Mouse (Mus musculus) myocyte (in vitro differentiated cells): ENCODE results near the gene Mrpl42. TPM values are rescaled to one million over a fixed set of nuclear protein-coding genes. Genes with fewer than 3 reads are reported as not detected.
A peak's percentile ranks its signal among the peaks of the same experiment; 100 is the strongest.
"Not testable (repeated sequence)": the region's sequence is repeated elsewhere in the genome, so short reads cannot be mapped to it uniquely, and the experiment has no call there.

Experiments
- H3K27me3 ChIP-seq: one replicate; pipeline ENCODE4 v1.6.1; 2011; ENCODE audit not compliant: control insufficient read depth, insufficient read depth, insufficient read length
- H3K36me3 ChIP-seq: one replicate; pipeline ENCODE4 v1.6.1; 2011; ENCODE audit not compliant: control insufficient read depth, insufficient read depth
- H3K4me2 ChIP-seq: one replicate; pipeline ENCODE4 v1.6.1; 2011; ENCODE audit warnings: low read depth, control low read depth
- H3K4me3 ChIP-seq: one replicate; pipeline ENCODE4 v1.5.1; 2011; ENCODE audit warnings: mild to moderate bottlenecking, control low read depth, moderate library complexity
- H3K79me2 ChIP-seq: one replicate; pipeline ENCODE4 v1.6.1; 2011; ENCODE audit not compliant: control insufficient read depth, insufficient read depth
- H3ac ChIP-seq: one replicate; pipeline ENCODE4 v1.6.1; 2011; ENCODE audit not compliant: control insufficient read depth, insufficient read length
- CEBPB ChIP-seq: IDR thresholded peaks from 2 replicates; pipeline ENCODE4 v1.6.1; 2011; ENCODE audit warnings: mild to moderate bottlenecking, moderate library complexity; ENCODE audit not compliant: poor library complexity, insufficient read depth, severe bottlenecking
- E2F4 ChIP-seq: IDR thresholded peaks from one replicate; pipeline ENCODE4 v1.6.1; 2011; ENCODE audit warnings: mild to moderate bottlenecking, control low read depth, moderate library complexity; ENCODE audit not compliant: insufficient read depth
- MAX ChIP-seq: IDR thresholded peaks from one replicate; pipeline ENCODE4 v1.6.1; 2011; ENCODE audit warnings: low read depth, mild to moderate bottlenecking, control low read depth
- MYOD1 ChIP-seq, 3 experiments: IDR thresholded peaks; one replicate each; pipeline ENCODE4 v1.6.1; 2011; ENCODE audit warnings: control low read depth in 2 of 3, low read depth in 2 of 3, mild to moderate bottlenecking in 2 of 3, moderate library complexity in 1 of 3; ENCODE audit not compliant: insufficient read length in 2 of 3, control insufficient read depth in 1 of 3
- MYOG ChIP-seq, 3 experiments: IDR thresholded peaks; one replicate each; pipeline ENCODE4 v1.6.1; 2011; ENCODE audit warnings: control low read depth in 2 of 3, low read depth in 2 of 3, mild to moderate bottlenecking in 2 of 3; ENCODE audit not compliant: insufficient read length in 2 of 3, control insufficient read depth in 1 of 3, insufficient read depth in 1 of 3
- POLR2A ChIP-seq: IDR thresholded peaks from one replicate; pipeline ENCODE4 v1.6.1; 2011; ENCODE audit warnings: low read depth, mild to moderate bottlenecking, control low read depth, moderate library complexity; ENCODE audit not compliant: insufficient read length
- POLR2AphosphoS2 ChIP-seq: IDR thresholded peaks from one replicate; pipeline ENCODE4 v1.6.1; 2011; ENCODE audit warnings: low read depth, control low read depth; ENCODE audit not compliant: insufficient read length
- REST ChIP-seq: IDR thresholded peaks from one replicate; pipeline ENCODE4 v1.6.1; 2011; ENCODE audit warnings: mild to moderate bottlenecking, control low read depth, moderate library complexity; ENCODE audit not compliant: insufficient read depth, insufficient read length
- SRF ChIP-seq: IDR thresholded peaks from one replicate; pipeline ENCODE4 v1.6.1; 2011; ENCODE audit warnings: low read depth; ENCODE audit not compliant: control insufficient read depth, insufficient read length
- TCF12 ChIP-seq: IDR thresholded peaks from one replicate; pipeline ENCODE4 v1.6.1; 2011; ENCODE audit warnings: mild to moderate bottlenecking, control low read depth; ENCODE audit not compliant: poor library complexity, insufficient read depth, severe bottlenecking
- TCF3 ChIP-seq: IDR thresholded peaks from one replicate; pipeline ENCODE4 v1.6.1; 2011; ENCODE audit warnings: low read depth, control low read depth; ENCODE audit not compliant: insufficient read length
- USF1 ChIP-seq: IDR thresholded peaks from one replicate; pipeline ENCODE4 v1.6.1; 2011; ENCODE audit warnings: low read depth, mild to moderate bottlenecking, control low read depth, moderate library complexity
- polyA plus RNA-seq: library from polyadenylated mRNA; unstranded; fragments of >200 nt; fragmentation: generic; extraction: Trizol; gene quantifications from one replicate; pipeline ENCODE4 v1.2.1, GENCODE M21; 2012; ENCODE audit warnings: missing spikeins

Mrpl42 gene
- 177 TPM for polyA plus RNA-seq

DNA sequence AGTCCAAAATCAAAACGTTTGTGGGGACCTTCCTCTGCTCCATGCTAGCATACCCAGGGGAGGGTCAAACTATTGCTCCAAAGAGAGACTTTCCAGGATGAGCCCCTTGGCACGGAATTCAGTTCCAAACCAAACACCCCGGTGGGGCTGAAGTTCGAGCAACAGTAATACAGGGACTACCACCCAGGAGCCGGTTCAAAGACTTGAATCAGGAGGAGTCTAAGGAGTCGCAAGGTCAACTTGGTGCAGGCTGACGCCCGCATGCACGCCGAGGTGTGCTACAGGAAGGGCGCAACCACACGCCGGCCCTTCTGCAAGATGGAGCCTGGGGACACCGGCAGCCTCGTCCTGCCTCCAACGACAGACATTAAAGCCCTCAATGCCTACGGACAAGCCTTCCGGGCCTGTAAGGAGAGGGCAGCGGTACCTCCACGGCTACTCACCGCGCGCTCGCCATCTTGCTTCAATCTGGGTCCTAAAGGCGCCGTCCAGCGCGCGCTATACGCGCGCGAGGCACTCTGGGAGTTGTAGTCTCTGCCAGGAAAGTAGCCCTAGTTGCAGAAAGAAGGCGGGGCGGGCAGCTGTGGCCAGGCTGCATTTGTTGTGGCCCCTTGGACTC, at the start of gene Mrpl42:
Gene Mrpl42 (minus strand): TSS at position 478 of the 619 bp plus-strand sequence.
- no peaks in the 10 kb centered on the region for H3K27me3 ChIP-seq
- H3K36me3 ChIP-seq, result peaks cover 4% of the 10 kb centered on the region
- peaks cover 21% of the 10 kb centered on the region for H3K79me2 ChIP-seq
- peak within 1 kb of the TSS; percentile 25 for H3ac ChIP-seq
- H3K4me2 ChIP-seq, result peak within 1 kb of the TSS; percentile 79
- TF ChIP-seq USF1 (no peak), E2F4 (peak; percentile 52), POLR2AphosphoS2 (peak; percentile 90), MYOD1 (IDR thresholded peaks at IDR 0.05; ENCODE audit: control insufficient read depth in 1 of 3, insufficient read length in 2 of 3, low read depth in 2 of 3) (peak in 2 of 3 experiments; percentile 4 to 27), REST (no peak), POLR2A (peak; percentile 90), MAX (no peak), CEBPB (no peak), TCF3 (no peak), MYOG (IDR thresholded peaks at IDR 0.05; ENCODE audit: control insufficient read depth in 1 of 3, insufficient read depth in 1 of 3, insufficient read length in 2 of 3, low read depth in 2 of 3) (peak in 2 of 3 experiments; percentile 21 to 46), TCF12 (no peak), SRF (no peak)
- peak within 1 kb of the TSS; percentile 54 for H3K4me3 ChIP-seq

DNA sequence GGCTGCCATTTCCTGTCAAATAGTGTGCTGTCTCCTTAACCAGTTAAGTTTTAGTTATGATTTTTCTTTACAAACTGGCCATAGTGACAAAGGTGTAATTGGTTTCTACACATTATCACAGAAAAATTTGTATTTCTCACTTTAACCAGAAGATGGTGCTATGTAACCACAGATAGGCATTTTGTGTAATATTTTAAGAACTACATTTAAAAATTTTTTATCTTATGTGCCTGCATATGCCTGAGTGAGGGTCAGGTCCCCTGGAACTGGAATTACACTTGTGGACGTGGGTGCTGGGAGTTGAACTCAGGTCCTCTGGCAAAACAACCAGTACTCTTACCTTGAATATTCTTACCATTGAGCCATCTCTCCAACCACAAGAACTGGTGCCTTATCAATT, 48.8 kb upstream of the Mrpl42 start:
- H3K36me3 ChIP-seq, result peaks cover 29% of the 10 kb centered on the region
- no peaks in the 10 kb centered on the region for H3K27me3 ChIP-seq
- no peak for TF ChIP-seq CEBPB
- no peak for TF ChIP-seq MAX
- TF ChIP-seq POLR2AphosphoS2, result no peak
- no peak for TF ChIP-seq SRF
- no peak for TF ChIP-seq TCF3
- TF ChIP-seq TCF12, result no peak
- no peak for TF ChIP-seq USF1
- no peak for TF ChIP-seq MYOG (IDR thresholded peaks at IDR 0.05; ENCODE audit: control insufficient read depth in 1 of 3, insufficient read depth in 1 of 3, insufficient read length in 2 of 3, low read depth in 2 of 3)
- TF ChIP-seq MYOD1 (IDR thresholded peaks at IDR 0.05; ENCODE audit: control insufficient read depth in 1 of 3, insufficient read length in 2 of 3, low read depth in 2 of 3), result no peak
- TF ChIP-seq REST, result no peak
- no peak for TF ChIP-seq E2F4
- TF ChIP-seq POLR2A, result no peak
- no peak overlapping the region for H3K4me2 ChIP-seq
- no peak overlapping the region for H3K4me3 ChIP-seq
- H3K79me2 ChIP-seq, result peaks cover 42% of the 10 kb centered on the region
- H3ac ChIP-seq, result no peak overlapping the region

DNA sequence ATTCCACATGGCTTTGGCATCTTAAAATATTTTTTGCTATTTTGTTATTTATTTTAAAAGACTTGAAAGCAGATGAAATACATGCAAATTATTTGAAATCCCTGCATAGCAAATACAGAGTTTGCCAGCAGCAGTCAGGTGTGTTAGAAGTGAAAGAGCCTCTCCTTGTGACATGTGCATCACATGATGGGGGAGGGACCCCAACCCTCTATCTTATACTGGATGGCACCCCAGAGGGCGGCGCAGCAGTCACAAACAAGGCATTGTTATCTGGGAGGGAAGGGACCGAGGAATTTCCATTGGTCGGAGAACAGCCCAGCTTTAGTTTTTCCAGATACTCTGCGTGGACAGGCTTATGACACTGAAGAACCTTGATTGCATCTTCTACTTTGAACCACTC, 47.3 kb upstream of the Mrpl42 start:
- not testable (repeated sequence) for H3K4me3 ChIP-seq, H3K4me2 ChIP-seq, H3K27me3 ChIP-seq, H3ac ChIP-seq
- peaks cover 27% of the 10 kb centered on the region for H3K79me2 ChIP-seq
- H3K36me3 ChIP-seq, result peaks cover 30% of the 10 kb centered on the region

DNA sequence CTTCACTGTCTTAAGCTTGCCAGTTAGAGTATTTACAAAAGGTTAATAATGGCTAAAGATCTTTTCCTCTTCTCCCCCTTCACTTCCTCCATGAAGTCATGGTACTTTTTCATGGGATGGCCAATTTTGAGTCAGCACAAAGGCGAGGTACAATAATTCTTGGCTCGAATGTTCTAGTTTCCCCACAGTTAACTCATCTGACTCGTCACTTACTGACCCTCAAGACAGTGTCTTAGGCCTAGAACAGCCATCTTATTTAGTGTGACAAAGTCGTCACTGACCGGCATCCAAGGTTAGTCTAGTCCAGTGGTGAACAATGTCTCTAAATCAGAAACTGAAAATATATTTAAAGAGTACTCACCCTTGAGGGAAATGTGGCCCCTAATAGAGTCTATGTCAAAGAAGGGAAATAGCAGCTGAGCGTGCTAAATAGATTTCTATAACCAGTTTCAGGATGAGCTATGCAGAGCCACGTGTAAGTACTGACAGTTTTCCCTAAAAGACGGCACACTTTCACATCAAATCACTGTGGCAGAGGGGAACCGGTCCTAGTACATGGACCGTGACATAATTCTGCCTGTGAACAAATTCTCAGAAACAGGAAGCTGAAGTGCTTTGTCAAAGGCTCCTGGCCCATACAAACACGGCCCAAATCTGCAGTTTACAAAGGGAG, 46.5 kb upstream of the Mrpl42 start:
- no peaks in the 10 kb centered on the region for H3K27me3 ChIP-seq
- no peak overlapping the region for H3ac ChIP-seq
- TF ChIP-seq E2F4 (no peak), MYOG (IDR thresholded peaks at IDR 0.05; ENCODE audit: control insufficient read depth in 1 of 3, insufficient read depth in 1 of 3, insufficient read length in 2 of 3, low read depth in 2 of 3) (no peak), POLR2AphosphoS2 (no peak), USF1 (no peak), CEBPB (no peak), TCF12 (no peak), POLR2A (no peak), MYOD1 (IDR thresholded peaks at IDR 0.05; ENCODE audit: control insufficient read depth in 1 of 3, insufficient read length in 2 of 3, low read depth in 2 of 3) (no peak), TCF3 (no peak), REST (no peak), SRF (no peak), MAX (no peak)
- H3K4me3 ChIP-seq, result no peak overlapping the region
- H3K4me2 ChIP-seq, result no peak overlapping the region
- H3K36me3 ChIP-seq, result peaks cover 34% of the 10 kb centered on the region
- peaks cover 19% of the 10 kb centered on the region for H3K79me2 ChIP-seq
